Mouse (Mus musculus) macrophage (primary cell): Measurements from ENCODE around the gene Ranbp9. TPM values are rescaled to one million over a fixed set of nuclear protein-coding genes. Genes with fewer than 3 reads are reported as not detected.

Experiments used
- polyA plus RNA-seq: library from polyadenylated mRNA; stranded (reverse); fragments of 250-400 nt; gene quantifications from 3 replicates; pipeline ENCODE4 v1.2.4, GENCODE M21; 2018; ENCODE audit warnings: inconsistent platforms

The Ranbp9 gene
- polyA plus RNA-seq, 1 experiment from 2014 or later, result 53.4 TPM

Other genes starting within 250 kb of the Ranbp9 start
- gene Gfod1, start 177.1 kb downstream of the Ranbp9 start, polyA plus RNA-seq, result 0.07 to 0.46 TPM (median 0.28 TPM) in 3 replicates
- gene Sirt5, start 115.8 kb downstream of the Ranbp9 start, polyA plus RNA-seq, result 4.2 to 6.8 TPM (median 4.5 TPM) in 3 replicates
- gene Nol7, start 82.9 kb downstream of the Ranbp9 start, polyA plus RNA-seq, result 65.3 to 94.3 TPM (median 93.9 TPM) in 3 replicates
- gene Mcur1, start 78.9 kb upstream of the Ranbp9 start, polyA plus RNA-seq, result 27.6 to 32.3 TPM (median 29.1 TPM) in 3 replicates
- gene Rnf182, start 134.4 kb upstream of the Ranbp9 start, polyA plus RNA-seq, result not detected in 3 replicates